Mouse (Mus musculus): Measurements from ENCODE around the gene Ppp2r5c. TPM values are rescaled to one million over a fixed set of nuclear protein-coding genes. Genes with fewer than 3 reads are reported as not detected.

The Ppp2r5c gene
- polyA plus RNA-seq, 1 experiment from 2014 or later, result 145 TPM

GRCm38 (mm10) chr12:110550364-110550763 lies 103.4 kb downstream of the Ppp2r5c start:
- no peaks in the 10 kb centered on the region for H3K27me3 ChIP-seq (replicated peaks)
- no peaks in the 10 kb centered on the region for H3K9me3 ChIP-seq
- 87% methylated on average over 15 of the region's 15 CpGs for WGBS
- no peak overlapping the region for H3K4me3 ChIP-seq (replicated peaks)
- no peak overlapping the region for H3K4me2 ChIP-seq
- ATAC-seq (ENCODE audit: insufficient read depth, low FRiP score, low read depth), result no peak
- peaks cover 65% of the 10 kb centered on the region for H3K36me3 ChIP-seq
- no peak overlapping the region for H3K9ac ChIP-seq
- H3K27ac ChIP-seq, result no peak overlapping the region
- H3K4me1 ChIP-seq, result 0 out of 2 replicates have a peak, but pooled peaks cover 2% of the 10 kb centered on the region

GRCm38 (mm10) chr12:110552113-110552512 lies 105.2 kb downstream of the Ppp2r5c start:
- 0 out of 2 replicates have a peak, but pooled peaks cover 2% of the 10 kb centered on the region for H3K4me1 ChIP-seq
- H3K36me3 ChIP-seq, result peaks cover 66% of the 10 kb centered on the region
- WGBS, result 77% methylated on average over 13 of the region's 13 CpGs
- no peak overlapping the region for H3K4me2 ChIP-seq
- no peak for ATAC-seq (ENCODE audit: insufficient read depth, low FRiP score, low read depth)
- H3K9me3 ChIP-seq, result no peaks in the 10 kb centered on the region
- H3K27ac ChIP-seq, result no peak overlapping the region
- no peak overlapping the region for H3K9ac ChIP-seq
- no peak overlapping the region for H3K4me3 ChIP-seq (replicated peaks)
- H3K27me3 ChIP-seq (replicated peaks), result no peaks in the 10 kb centered on the region

- H3K9ac ChIP-seq, result no peak overlapping the region
- H3K4me2 ChIP-seq, result no peak overlapping the region
- ATAC-seq (ENCODE audit: insufficient read depth, low FRiP score, low read depth), result no peak
- H3K4me3 ChIP-seq (replicated peaks), result no peak overlapping the region
- peaks cover 71% of the 10 kb centered on the region for H3K36me3 ChIP-seq
- H3K27ac ChIP-seq, result no peak overlapping the region
- H3K4me1 ChIP-seq, result 0 out of 2 replicates have a peak, but pooled peaks cover 2% of the 10 kb centered on the region
- no peaks in the 10 kb centered on the region for H3K9me3 ChIP-seq
- no peaks in the 10 kb centered on the region for H3K27me3 ChIP-seq (replicated peaks)
- whole genome bisulfite sequencing, result 93% methylated on average over 5 of the region's 5 CpGs
Observed at GRCm38 (mm10) chr12:110553362-110553761, 106.4 kb downstream of the Ppp2r5c start.

GRCm38 (mm10) chr12:110555536-110556240 lies 108.8 kb downstream of the Ppp2r5c start:
- H3K9me3 ChIP-seq, result no peaks in the 10 kb centered on the region
- no peaks in the 10 kb centered on the region for H3K27me3 ChIP-seq (replicated peaks)
- 90% methylated on average over 21 of the region's 21 CpGs for WGBS
- no peak overlapping the region for H3K27ac ChIP-seq
- H3K4me2 ChIP-seq, result no peak overlapping the region
- peaks cover 59% of the 10 kb centered on the region for H3K36me3 ChIP-seq
- no peaks in the 10 kb centered on the region for H3K4me1 ChIP-seq
- no peak overlapping the region for H3K4me3 ChIP-seq (replicated peaks)
- no peak overlapping the region for H3K9ac ChIP-seq
- ATAC-seq (ENCODE audit: insufficient read depth, low FRiP score, low read depth), result no peak

GRCm38 (mm10) chr12:110556861-110557628 lies 110.1 kb downstream of the Ppp2r5c start:
- Histone ChIP-seq H3K9me3 (no peaks in the 10 kb centered on the region), H3K4me3 (replicated peaks) (no peak overlapping the region), H3K4me2 (no peak overlapping the region), H3K4me1 (no peaks in the 10 kb centered on the region), H3K27ac (no peak overlapping the region), H3K27me3 (replicated peaks) (no peaks in the 10 kb centered on the region), H3K9ac (no peak overlapping the region), H3K36me3 (peaks cover 62% of the 10 kb centered on the region)
- no peak for ATAC-seq (ENCODE audit: insufficient read depth, low FRiP score, low read depth)
- 85% methylated on average over 18 of the region's 18 CpGs for WGBS

GRCm38 (mm10) chr12:110558175-110558574 lies 111.3 kb downstream of the Ppp2r5c start:
- peaks cover 61% of the 10 kb centered on the region for H3K36me3 ChIP-seq
- H3K4me3 ChIP-seq (replicated peaks), result no peak overlapping the region
- no peaks in the 10 kb centered on the region for H3K27me3 ChIP-seq (replicated peaks)
- H3K4me2 ChIP-seq, result no peak overlapping the region
- H3K9me3 ChIP-seq, result no peaks in the 10 kb centered on the region
- H3K27ac ChIP-seq, result no peak overlapping the region
- 93% methylated on average over 7 of the region's 7 CpGs for WGBS
- no peak overlapping the region for H3K9ac ChIP-seq
- H3K4me1 ChIP-seq, result no peaks in the 10 kb centered on the region
- ATAC-seq (ENCODE audit: insufficient read depth, low FRiP score, low read depth), result no peak

GRCm38 (mm10) chr12:110563383-110563782 lies 116.5 kb downstream of the Ppp2r5c start:
- H3K4me3 ChIP-seq (replicated peaks), result no peak overlapping the region
- H3K27ac ChIP-seq, result no peak overlapping the region
- no peak overlapping the region for H3K9ac ChIP-seq
- H3K4me1 ChIP-seq, result no peaks in the 10 kb centered on the region
- peaks cover 46% of the 10 kb centered on the region for H3K36me3 ChIP-seq
- no peaks in the 10 kb centered on the region for H3K9me3 ChIP-seq
- no peaks in the 10 kb centered on the region for H3K27me3 ChIP-seq (replicated peaks)
- H3K4me2 ChIP-seq, result no peak overlapping the region
- peak; percentile 47; the same call in 1 of the 2 replicates for ATAC-seq (ENCODE audit: insufficient read depth, low FRiP score, low read depth)
- 79% methylated on average over 11 of the region's 11 CpGs for WGBS

GRCm38 (mm10) chr12:110564848-110565247 lies 117.9 kb downstream of the Ppp2r5c start:
- no peaks in the 10 kb centered on the region for H3K27me3 ChIP-seq (replicated peaks)
- peaks cover 57% of the 10 kb centered on the region for H3K36me3 ChIP-seq
- 90% methylated on average over 11 of the region's 11 CpGs for WGBS
- no peak overlapping the region for H3K4me2 ChIP-seq
- no peaks in the 10 kb centered on the region for H3K9me3 ChIP-seq
- no peak overlapping the region for H3K4me3 ChIP-seq (replicated peaks)
- H3K4me1 ChIP-seq, result no peaks in the 10 kb centered on the region
- ATAC-seq (ENCODE audit: insufficient read depth, low FRiP score, low read depth), result no peak
- no peak overlapping the region for H3K9ac ChIP-seq
- H3K27ac ChIP-seq, result no peak overlapping the region

- no peak for ATAC-seq (ENCODE audit: insufficient read depth, low FRiP score, low read depth)
- 92% methylated on average over 9 of the region's 9 CpGs for WGBS
- H3K36me3 ChIP-seq, result peaks cover 50% of the 10 kb centered on the region
Observed at GRCm38 (mm10) chr12:110566366-110566765, 119.4 kb downstream of the Ppp2r5c start.

GRCm38 (mm10) chr12:110571050-110571449 lies 124.1 kb downstream of the Ppp2r5c start:
- WGBS, result 90% methylated on average over 10 of the region's 10 CpGs
- H3K36me3 ChIP-seq, result peaks cover 48% of the 10 kb centered on the region
- no peak overlapping the region for H3K4me3 ChIP-seq (replicated peaks)
- no peak overlapping the region for H3K4me2 ChIP-seq
- H3K9ac ChIP-seq, result no peak overlapping the region
- H3K9me3 ChIP-seq, result no peaks in the 10 kb centered on the region
- ATAC-seq (ENCODE audit: insufficient read depth, low FRiP score, low read depth), result no peak
- no peaks in the 10 kb centered on the region for H3K4me1 ChIP-seq
- H3K27me3 ChIP-seq (replicated peaks), result no peaks in the 10 kb centered on the region
- H3K27ac ChIP-seq, result no peak overlapping the region

More at GRCm38 (mm10) chr12:110566366-110566765, 119.4 kb downstream of the Ppp2r5c start:
- Histone ChIP-seq H3K9ac (no peak overlapping the region), H3K27ac (no peak overlapping the region), H3K4me3 (replicated peaks) (no peak overlapping the region), H3K27me3 (replicated peaks) (no peaks in the 10 kb centered on the region), H3K4me1 (no peaks in the 10 kb centered on the region), H3K9me3 (no peaks in the 10 kb centered on the region), H3K4me2 (no peak overlapping the region)

- Histone ChIP-seq H3K4me1 (no peaks in the 10 kb centered on the region), H3K36me3 (peaks cover 46% of the 10 kb centered on the region)
- ATAC-seq (ENCODE audit: insufficient read depth, low FRiP score, low read depth), result no peak
Observed at GRCm38 (mm10) chr12:110572351-110572750, 125.4 kb downstream of the Ppp2r5c start.

GRCm38 (mm10) chr12:110573635-110574034 lies 126.7 kb downstream of the Ppp2r5c start:
- Histone ChIP-seq H3K9ac (no peak overlapping the region), H3K36me3 (peaks cover 35% of the 10 kb centered on the region), H3K27me3 (replicated peaks) (no peaks in the 10 kb centered on the region), H3K4me2 (no peak overlapping the region), H3K9me3 (no peaks in the 10 kb centered on the region), H3K27ac (no peak overlapping the region), H3K4me1 (no peaks in the 10 kb centered on the region), H3K4me3 (replicated peaks) (no peak overlapping the region)
- ATAC-seq (ENCODE audit: insufficient read depth, low FRiP score, low read depth), result no peak
- 84% methylated on average over 8 of the region's 8 CpGs for WGBS

More at GRCm38 (mm10) chr12:110572351-110572750, 125.4 kb downstream of the Ppp2r5c start:
- H3K4me2 ChIP-seq, result no peak overlapping the region
- no peak overlapping the region for H3K4me3 ChIP-seq (replicated peaks)
- WGBS, result 97% methylated on average over 4 of the region's 4 CpGs
- H3K9ac ChIP-seq, result no peak overlapping the region
- no peaks in the 10 kb centered on the region for H3K27me3 ChIP-seq (replicated peaks)
- no peak overlapping the region for H3K27ac ChIP-seq
- H3K9me3 ChIP-seq, result no peaks in the 10 kb centered on the region
